Mouse (Mus musculus) lung, embryonic 14.5 days (tissue): ENCODE measurements around the gene Tssk3. TPM values are rescaled to one million over a fixed set of nuclear protein-coding genes. Genes with fewer than 3 reads are reported as not detected.
"Not testable (repeated sequence)": the region's sequence is repeated elsewhere in the genome, so short reads cannot be mapped to it uniquely, and the experiment has no call there.

ENCODE experiments used
- ATAC-seq: fragments of 200-750 bp; cut with Nextera tagmentation; 2 replicates; pipeline ENCODE4 v1.8.0; 2017; ENCODE audit warnings: mild to moderate bottlenecking, moderate TSS enrichment, moderate library complexity; ENCODE audit not compliant: insufficient read depth
- DNase-seq: peaks from one replicate; pipeline ENCODE4 v3.0.0-alpha.2; 2015
- H3K27ac ChIP-seq: fragments of 300-500 bp; sonication (generic); 2 replicates; pipeline ENCODE4 v1.5.1; 2014; ENCODE audit warnings: low read depth, mild to moderate bottlenecking, moderate library complexity
- H3K27me3 ChIP-seq: fragments of 300-500 bp; sonication (generic); 2 replicates; pipeline ENCODE4 v1.6.1; 2014; ENCODE audit warnings: low read length, control low read depth; ENCODE audit not compliant: insufficient read depth
- H3K36me3 ChIP-seq: fragments of 300-500 bp; sonication (generic); 2 replicates; pipeline ENCODE4 v1.6.1; 2014; ENCODE audit warnings: control low read depth; ENCODE audit not compliant: insufficient read depth
- H3K4me1 ChIP-seq: fragments of 300-500 bp; sonication (generic); 2 replicates; pipeline ENCODE4 v1.6.1; 2014; ENCODE audit warnings: antibody characterized with exemption, control low read depth; ENCODE audit not compliant: insufficient read depth
- H3K4me2 ChIP-seq: fragments of 300-500 bp; sonication (generic); 2 replicates; pipeline ENCODE4 v1.6.1; 2014; ENCODE audit warnings: mild to moderate bottlenecking
- H3K4me3 ChIP-seq: fragments of 300-500 bp; sonication (generic); 2 replicates; pipeline ENCODE4 v1.5.1; 2014; ENCODE audit warnings: low read depth, low read length
- H3K9ac ChIP-seq: fragments of 300-500 bp; sonication (generic); 2 replicates; pipeline ENCODE4 v1.6.1; 2014
- H3K9me3 ChIP-seq: fragments of 300-500 bp; sonication (generic); 2 replicates; pipeline ENCODE4 v1.6.1; 2016; ENCODE audit warnings: low read depth, low read length, control low read depth
- CTCF ChIP-seq: IDR thresholded peaks from 2 replicates; pipeline ENCODE4 v1.5.1; 2016; ENCODE audit warnings: antibody characterized with exemption, low read depth
- WGBS: fragments of 180-500 bp; shearing (Covaris S2); extraction: QIAGEN DNeasy Blood & Tissue Kit; methylation state at CpG from one replicate; pipeline ENCODE4 v1.1.7; 2014; 5-methylcytosine and 5-hydroxymethylcytosine counted together
- polyA plus RNA-seq: library from polyadenylated mRNA; unstranded; fragments of >200 nt; fragmentation: Nextera tagmentation; extraction: Ambion mirVana; gene quantifications from 2 replicates; pipeline ENCODE4 v1.2.1, GENCODE M21; 2014

The Tssk3 gene
- polyA plus RNA-seq, 1 experiment from 2014 or later: not detected

DNA sequence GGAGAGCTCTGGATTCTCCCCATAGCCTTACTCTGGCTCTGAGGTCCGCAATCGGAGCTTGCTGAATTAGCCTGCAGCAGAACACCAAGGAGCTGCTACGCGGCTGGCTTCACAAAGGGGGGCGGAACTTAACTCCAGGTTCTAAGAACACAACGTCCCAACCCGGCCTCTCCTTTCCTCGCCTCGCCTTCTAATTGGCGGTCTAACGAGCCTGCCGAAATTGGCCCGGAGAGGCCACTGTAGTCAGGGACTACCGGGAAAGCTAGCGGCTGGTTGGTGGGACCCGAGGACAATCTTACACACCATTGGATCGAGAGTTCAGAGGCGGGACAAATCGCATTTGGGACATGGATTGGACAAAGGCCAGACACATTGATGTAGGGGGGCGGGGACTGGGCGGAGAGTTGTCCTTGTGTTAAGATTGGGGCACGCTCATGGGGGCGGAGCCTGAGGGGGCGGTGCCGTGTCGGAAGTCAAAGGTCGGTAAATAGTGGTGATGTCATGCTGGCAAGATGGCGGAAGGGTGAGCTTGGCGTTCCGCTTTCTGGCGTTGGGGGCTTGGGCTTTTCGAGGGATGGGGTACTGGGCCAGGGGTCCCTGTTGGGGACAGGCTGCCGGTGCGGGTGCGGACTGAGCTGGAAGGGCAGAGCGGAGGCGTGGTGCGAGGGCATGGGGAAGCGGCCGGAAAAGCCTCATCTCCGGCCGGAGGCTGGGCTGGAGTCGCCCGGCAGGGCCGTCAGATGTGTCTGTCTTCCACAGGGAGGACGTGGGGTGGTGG is 29.4 kb downstream of the Tssk3 start, which contains the start of gene Bsdc1:
Gene Bsdc1 (plus strand): TSS at position 399 of the 778 bp plus-strand sequence.
- peak within 1 kb of the TSS; percentile 73 for H3K9ac ChIP-seq
- H3K4me1 ChIP-seq: peaks cover 3% of the 10 kb centered on the region; the same call in 1 of the 2 replicates
- peak within 1 kb of the TSS; percentile 77 for H3K4me2 ChIP-seq
- peak; percentile 100 for DNase-seq
- under 1% methylated on average over 46 of the region's 46 CpGs for WGBS
- no peaks in the 10 kb centered on the region for H3K27me3 ChIP-seq
- H3K9me3 ChIP-seq: no peaks in the 10 kb centered on the region
- TF ChIP-seq CTCF: no peak
- peak within 1 kb of the TSS; percentile 84 for H3K4me3 ChIP-seq
- peak within 1 kb of the TSS; percentile 88 for H3K27ac ChIP-seq
- ATAC-seq: peak; percentile 99
- peaks cover 16% of the 10 kb centered on the region for H3K36me3 ChIP-seq

GRCm38 (mm10) chr4:129460827-129461182 is 30.0 kb downstream of the Tssk3 start:
- H3K9ac ChIP-seq: peak overlapping the region; percentile 58
- peak overlapping the region; percentile 88 for H3K27ac ChIP-seq
- H3K27me3 ChIP-seq: no peaks in the 10 kb centered on the region
- H3K4me2 ChIP-seq: peak overlapping the region; percentile 74
- ATAC-seq (peak; percentile 29), DNase-seq (no peak)
- H3K36me3 ChIP-seq: peaks cover 11% of the 10 kb centered on the region
- peaks cover 3% of the 10 kb centered on the region; the same call in 1 of the 2 replicates for H3K4me1 ChIP-seq
- H3K9me3 ChIP-seq: no peaks in the 10 kb centered on the region
- no peak for TF ChIP-seq CTCF
- H3K4me3 ChIP-seq: peak overlapping the region; percentile 45
- WGBS: under 1% methylated on average over 4 of the region's 4 CpGs

GRCm38 (mm10) chr4:129459726-129460125 is 31.1 kb downstream of the Tssk3 start:
- H3K27ac ChIP-seq: no peak overlapping the region
- no peak for ATAC-seq
- no peak for TF ChIP-seq CTCF

GRCm38 (mm10) chr4:129457311-129457710 is 33.5 kb downstream of the Tssk3 start:
- H3K4me1 ChIP-seq, H3K9ac ChIP-seq, H3K4me3 ChIP-seq, H3K27ac ChIP-seq, H3K36me3 ChIP-seq, H3K9me3 ChIP-seq, ATAC-seq, DNase-seq, H3K4me2 ChIP-seq, H3K27me3 ChIP-seq: not testable (repeated sequence)
- 65% methylated on average over 2 of the region's 2 CpGs for WGBS

More at GRCm38 (mm10) chr4:129459726-129460125, 31.1 kb downstream of the Tssk3 start:
- Histone ChIP-seq H3K4me3 (no peak overlapping the region), H3K27me3 (no peaks in the 10 kb centered on the region), H3K36me3 (no peaks in the 10 kb centered on the region), H3K9me3 (no peaks in the 10 kb centered on the region), H3K9ac (no peak overlapping the region), H3K4me2 (no peak overlapping the region), H3K4me1 (peaks cover 3% of the 10 kb centered on the region; the same call in 1 of the 2 replicates)
- DNase-seq: no peak
- 90% methylated on average over 3 of the region's 3 CpGs for WGBS

DNA sequence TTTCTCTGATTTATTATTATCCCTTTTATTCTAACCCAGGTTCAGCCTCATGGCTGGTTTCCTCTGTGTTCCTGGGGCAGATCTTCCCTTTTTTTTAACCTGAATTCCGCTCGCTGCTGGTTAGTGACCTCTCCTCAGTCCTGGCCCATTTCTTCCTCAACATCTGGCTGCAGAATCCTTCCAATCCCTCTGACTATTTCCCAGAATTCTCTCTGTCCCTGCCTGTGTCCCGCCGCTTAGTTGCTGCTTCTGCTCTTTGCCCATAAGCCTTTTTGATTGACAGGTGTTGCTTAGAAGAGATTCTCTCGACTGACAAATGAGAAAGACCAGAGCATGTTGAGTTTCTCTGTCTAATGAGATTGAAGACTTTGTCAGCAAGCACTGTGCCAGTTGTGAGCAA is 34.7 kb downstream of the Tssk3 start:
- WGBS: 57% methylated on average over 5 of the region's 5 CpGs

DNA sequence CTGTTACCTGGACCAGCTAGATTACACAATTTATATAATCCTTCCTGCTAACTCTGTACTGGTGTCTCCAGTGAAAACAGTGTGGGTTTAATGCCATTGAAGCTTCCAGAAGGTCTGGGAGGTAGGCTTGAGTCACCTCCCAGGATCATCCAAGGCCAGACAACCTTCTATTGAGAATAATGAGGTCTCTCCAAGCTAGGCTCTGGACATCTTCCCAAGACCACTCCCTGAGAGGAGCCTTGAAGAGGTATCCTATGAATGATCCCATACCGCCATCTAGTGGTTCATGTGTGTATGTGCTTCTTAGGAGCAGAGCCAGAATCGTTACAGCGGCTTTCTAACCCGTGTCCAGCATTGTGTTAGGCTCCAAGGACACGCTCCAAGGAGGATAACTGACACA is 35.6 kb downstream of the Tssk3 start:
- peak; percentile 87 for ATAC-seq
- Histone ChIP-seq H3K27me3 (no peaks in the 10 kb centered on the region), H3K4me2 (no peak overlapping the region), H3K4me3 (no peak overlapping the region), H3K9me3 (no peaks in the 10 kb centered on the region), H3K36me3 (no peaks in the 10 kb centered on the region), H3K27ac (no peak overlapping the region), H3K4me1 (no peaks in the 10 kb centered on the region), H3K9ac (no peak overlapping the region)
- 1% methylated on average over 5 of the region's 5 CpGs for WGBS
- TF ChIP-seq CTCF: peak; percentile 98
- peak; percentile 94 for DNase-seq

More for the DNA sequence above, 34.7 kb downstream of the Tssk3 start:
- H3K9ac ChIP-seq: no peak overlapping the region
- H3K27me3 ChIP-seq: no peaks in the 10 kb centered on the region
- H3K4me3 ChIP-seq: no peak overlapping the region
- H3K36me3 ChIP-seq: no peaks in the 10 kb centered on the region
- no peak overlapping the region for H3K27ac ChIP-seq
- DNase-seq (no peak), ATAC-seq (no peak)
- H3K4me2 ChIP-seq: no peak overlapping the region
- no peak for TF ChIP-seq CTCF
- H3K9me3 ChIP-seq: no peaks in the 10 kb centered on the region
- H3K4me1 ChIP-seq: no peaks in the 10 kb centered on the region

- H3K9me3 ChIP-seq: no peaks in the 10 kb centered on the region
- no peak overlapping the region for H3K4me2 ChIP-seq
- WGBS: 68% methylated on average over 15 of the region's 15 CpGs
- no peak overlapping the region for H3K27ac ChIP-seq
- no peak for ATAC-seq
- no peak overlapping the region for H3K4me3 ChIP-seq
- DNase-seq: peak; percentile 58
- TF ChIP-seq CTCF: no peak
- no peak overlapping the region for H3K9ac ChIP-seq
- H3K27me3 ChIP-seq: no peaks in the 10 kb centered on the region
- H3K36me3 ChIP-seq: no peaks in the 10 kb centered on the region
- H3K4me1 ChIP-seq: peaks cover 3% of the 10 kb centered on the region; the same call in 1 of the 2 replicates
Measured at GRCm38 (mm10) chr4:129451471-129452169, 39.2 kb downstream of the Tssk3 start.
